Mouse (Mus musculus) retina, embryonic 14.5 days (tissue): Measurements from ENCODE around the gene Pth2.

Source experiments
- DNase-seq: peaks from one replicate; pipeline ENCODE4 v3.0.0-alpha.2; 2015; ENCODE audit warnings: low spot score

Pth2 gene

GRCm38 (mm10) chr7:45153586-45153985, 27.2 kb upstream of the Pth2 start:
- DNase-seq: no peak

- DNase-seq: peak; percentile 98
Observed at GRCm38 (mm10) chr7:45154096-45154992, 26.5 kb upstream of the Pth2 start, which contains the start of the genes Pih1d1 and Aldh16a1. TSS of gene Pih1d1 (plus strand) at chr7:45154303. TSS of gene Aldh16a1 (minus strand) at chr7:45154584.

DNA sequence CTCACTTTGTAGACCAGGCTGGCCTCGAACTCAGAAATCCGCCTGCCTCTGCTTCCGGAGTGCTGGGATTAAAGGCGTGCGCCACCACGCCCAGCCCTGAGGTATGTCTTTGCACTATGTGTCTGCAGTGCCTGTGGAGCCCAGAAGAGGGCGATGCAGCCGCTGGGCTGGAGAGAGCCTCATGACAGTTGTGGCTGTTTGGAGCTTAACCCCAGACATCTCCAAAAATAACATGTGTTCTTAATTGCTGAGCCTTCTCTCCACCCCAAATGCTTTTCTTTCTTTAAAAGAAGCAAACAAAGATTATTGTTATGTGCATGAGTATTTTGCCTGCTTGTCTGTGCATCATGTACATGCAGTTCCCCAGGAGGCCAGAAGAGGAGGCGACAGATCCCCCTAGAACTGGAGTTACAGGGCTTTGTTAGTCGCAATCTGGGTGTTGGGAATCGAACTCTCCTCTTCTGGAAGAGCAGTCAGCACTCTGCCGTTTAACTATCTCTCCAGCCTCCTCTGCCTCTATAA, 25.7 kb upstream of the Pth2 start:
- peak; percentile 63 for DNase-seq

- no peak for DNase-seq
Observed at GRCm38 (mm10) chr7:45155590-45155989, 25.2 kb upstream of the Pth2 start.

- no peak for DNase-seq
Observed at GRCm38 (mm10) chr7:45156206-45156605, 24.6 kb upstream of the Pth2 start.

GRCm38 (mm10) chr7:45157459-45157858, 23.3 kb upstream of the Pth2 start:
- DNase-seq: no peak

- no peak for DNase-seq
Observed at GRCm38 (mm10) chr7:45158991-45159390, 21.8 kb upstream of the Pth2 start.

GRCm38 (mm10) chr7:45160316-45160800, 20.4 kb upstream of the Pth2 start:
- no peak for DNase-seq

- no peak for DNase-seq
Observed at GRCm38 (mm10) chr7:45160866-45161265, 19.9 kb upstream of the Pth2 start.

GRCm38 (mm10) chr7:45161612-45162473, 19.0 kb upstream of the Pth2 start:
- DNase-seq: peak; percentile 94

- no peak for DNase-seq
Observed at GRCm38 (mm10) chr7:45162551-45162950, 18.2 kb upstream of the Pth2 start.

DNA sequence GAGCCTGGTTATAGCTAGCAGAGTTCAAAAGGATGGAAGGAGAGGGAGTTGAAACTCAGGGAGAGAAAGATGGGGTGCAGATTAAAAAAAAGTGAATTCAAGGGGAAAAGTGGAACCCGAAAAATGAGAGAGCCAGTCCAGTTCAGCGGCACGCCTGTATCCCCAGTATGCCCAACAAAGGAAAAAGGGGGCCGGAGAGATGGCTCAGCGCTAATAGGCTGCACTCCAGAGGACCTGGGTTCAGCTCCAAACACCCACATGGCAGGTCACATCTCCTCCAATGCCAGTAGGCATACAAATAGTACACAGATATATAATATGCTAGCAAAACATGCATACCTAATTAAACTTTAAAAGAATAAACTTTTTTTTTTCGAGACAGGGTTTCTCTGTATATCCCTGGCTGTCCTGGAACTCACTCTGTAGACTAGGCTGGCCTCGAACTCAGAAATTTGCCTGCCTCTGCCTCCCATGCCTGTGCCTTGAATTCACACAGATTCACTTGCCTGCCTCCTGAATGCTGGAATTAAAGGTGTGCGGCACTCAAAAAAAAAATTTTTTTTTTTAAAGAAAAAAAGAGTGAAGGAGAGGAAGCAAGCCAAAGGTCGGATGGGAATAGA, 17.7 kb upstream of the Pth2 start:
- DNase-seq: no peak

DNA sequence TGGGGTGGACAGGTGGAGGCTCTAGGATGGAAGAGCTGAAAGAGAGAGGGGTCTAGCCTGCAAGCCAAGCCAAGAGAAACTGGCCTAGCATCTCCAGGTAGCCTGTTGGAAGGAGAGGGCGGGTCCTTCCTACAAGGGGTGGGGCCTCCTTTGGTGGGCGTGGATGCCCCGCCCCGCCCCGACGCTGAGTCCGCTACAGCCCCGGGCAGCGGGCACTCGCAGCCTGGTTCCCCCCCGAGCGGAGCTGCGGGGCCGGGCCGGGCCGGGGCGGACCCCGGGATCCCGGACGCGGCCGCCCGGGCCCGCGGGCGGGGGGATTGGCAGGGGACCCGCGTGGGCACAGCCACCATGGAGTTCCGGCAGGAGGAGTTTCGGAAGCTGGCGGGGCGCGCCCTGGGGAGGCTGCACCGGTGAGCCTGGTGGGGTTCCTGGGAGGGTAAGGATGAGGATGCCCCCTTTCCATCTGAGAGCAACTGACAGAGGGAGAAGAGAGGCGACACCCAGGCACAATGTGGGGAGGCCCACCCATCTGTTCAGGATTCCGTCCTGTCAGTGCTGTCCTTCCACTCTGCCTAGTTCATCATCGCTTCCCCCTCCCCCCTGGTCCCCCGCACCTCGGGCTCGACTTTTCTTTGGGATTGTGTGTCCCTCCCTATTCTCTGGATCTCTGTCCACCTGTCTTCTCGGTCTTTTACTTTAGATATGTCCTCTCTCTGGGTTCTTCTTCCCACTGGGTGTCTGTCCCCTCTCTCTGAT, 16.9 kb upstream of the Pth2 start, which contains the start of gene Slc17a7:
Gene Slc17a7, plus strand, starts transcription at position 215 of the 756 bp plus-strand sequence.
- peak; percentile 60 for DNase-seq

DNA sequence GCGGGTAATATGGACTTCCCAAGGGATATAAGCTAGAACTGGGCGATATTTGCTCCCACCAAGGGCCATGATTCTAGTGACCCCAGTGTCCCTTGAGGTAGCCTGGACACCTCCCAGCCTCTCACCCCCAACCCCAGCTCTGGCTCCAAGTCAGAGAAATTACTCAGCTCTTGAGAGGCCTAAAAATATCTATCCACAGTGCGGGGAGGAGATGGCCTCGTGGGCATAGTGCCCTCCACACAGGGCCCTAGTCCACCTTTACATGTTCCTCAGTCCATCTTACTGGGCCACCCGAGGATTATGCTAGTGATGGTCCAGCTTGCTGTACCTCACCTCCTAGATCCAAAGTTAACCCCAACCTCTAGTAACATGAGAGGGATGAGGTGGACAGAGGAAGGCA, 16.0 kb upstream of the Pth2 start:
- no peak for DNase-seq

DNA sequence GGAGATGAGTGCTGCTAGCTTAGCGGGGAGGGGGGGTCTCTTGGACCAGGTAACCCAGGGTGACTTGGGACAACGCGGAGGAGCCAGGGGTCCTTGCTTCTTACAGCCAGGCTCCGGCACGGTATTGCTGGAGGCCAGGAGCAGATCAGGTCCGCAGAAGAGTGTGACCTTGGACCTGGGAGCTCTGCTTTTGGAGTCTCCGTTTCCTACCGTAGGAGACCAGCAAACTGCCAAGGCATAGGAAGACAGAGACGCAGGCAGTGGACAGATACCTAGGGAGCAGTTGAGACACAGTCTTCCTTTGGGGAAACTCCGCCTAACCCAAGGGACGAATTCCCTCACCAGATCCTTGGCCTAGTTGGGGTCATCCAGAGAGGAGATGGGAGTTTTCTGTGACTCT, 15.1 kb upstream of the Pth2 start:
- no peak for DNase-seq

DNA sequence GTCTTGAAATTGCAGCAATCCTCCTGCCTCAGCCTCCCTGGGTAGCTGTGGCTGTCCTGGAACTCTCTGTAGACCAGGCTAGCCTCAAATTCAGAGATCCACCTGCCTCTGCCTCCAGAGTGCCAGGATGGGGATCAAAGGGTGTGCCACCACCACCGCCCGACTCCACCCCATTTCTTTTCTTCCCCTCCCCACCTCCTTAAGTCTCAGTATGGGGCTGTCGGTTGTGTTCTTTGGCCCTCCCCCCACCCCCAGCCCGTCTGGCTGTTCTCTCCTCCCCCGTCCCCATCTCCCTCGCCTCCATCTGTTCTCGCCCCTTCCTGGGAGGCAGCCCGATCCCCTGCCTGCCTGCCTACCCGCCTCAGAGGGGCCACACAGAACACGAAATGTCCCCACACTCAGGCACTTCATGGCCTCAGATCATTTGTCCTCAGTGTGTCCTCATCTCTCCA, 13.8 kb upstream of the Pth2 start:
- DNase-seq: no peak

DNA sequence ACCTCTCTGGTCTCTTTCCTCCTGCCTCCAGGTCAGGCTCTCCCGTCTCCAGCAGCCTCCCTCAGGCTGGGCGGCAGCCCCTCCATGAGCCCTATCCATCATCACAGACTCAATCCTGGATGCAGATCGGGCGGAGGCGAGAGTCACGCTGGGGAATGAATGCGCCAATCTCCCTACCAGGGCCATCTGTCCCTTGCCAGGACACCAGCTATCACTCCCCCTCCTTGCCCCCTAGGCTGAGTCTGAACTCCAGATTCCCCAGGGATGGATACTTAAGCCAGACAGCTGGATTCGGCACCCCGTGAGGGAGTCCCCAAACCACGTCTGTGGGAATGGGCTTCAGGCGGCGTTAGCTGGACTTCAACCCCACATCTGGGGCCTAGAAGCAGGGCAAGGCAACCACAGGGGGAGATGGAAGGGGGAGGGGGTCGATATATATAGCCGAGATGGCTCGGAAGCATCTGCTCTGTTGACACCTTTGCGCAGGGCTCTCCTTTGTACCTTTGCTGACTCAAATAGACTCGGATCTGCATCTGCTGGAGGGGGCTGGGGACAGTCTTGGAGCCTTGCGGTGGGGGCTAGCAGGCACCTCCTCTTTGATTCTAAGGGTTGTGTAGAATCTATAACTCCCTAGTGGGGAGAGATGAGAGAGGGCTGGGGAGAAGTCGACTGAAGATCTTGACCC, 12.9 kb upstream of the Pth2 start:
- no peak for DNase-seq

DNA sequence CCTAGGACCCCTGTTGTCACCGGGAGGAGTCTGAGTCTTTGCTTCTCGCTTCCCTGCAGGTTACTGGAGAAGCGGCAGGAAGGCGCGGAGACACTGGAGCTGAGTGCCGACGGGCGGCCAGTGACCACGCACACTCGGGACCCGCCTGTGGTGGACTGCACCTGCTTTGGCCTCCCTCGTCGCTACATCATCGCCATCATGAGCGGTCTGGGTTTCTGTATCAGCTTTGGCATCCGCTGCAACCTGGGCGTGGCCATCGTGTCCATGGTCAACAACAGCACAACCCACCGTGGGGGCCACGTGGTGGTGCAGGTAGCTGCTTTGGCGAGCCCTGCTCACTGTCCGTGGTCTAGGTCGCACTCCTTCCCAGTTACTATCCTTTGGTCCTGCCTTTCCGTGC, 12.1 kb upstream of the Pth2 start:
- DNase-seq: no peak

GRCm38 (mm10) chr7:45169495-45169894, 11.3 kb upstream of the Pth2 start:
- no peak for DNase-seq

GRCm38 (mm10) chr7:45172974-45173373, 7.8 kb upstream of the Pth2 start:
- no peak for DNase-seq
